Mouse (Mus musculus) liver, embryonic 13.5 days (tissue): Measurements from ENCODE around the gene Hspa2. TPM values are rescaled to one million over a fixed set of nuclear protein-coding genes. Genes with fewer than 3 reads are reported as not detected.

ENCODE experiments used
- ATAC-seq: fragments of 200-750 bp; cut with Nextera tagmentation; 2 replicates; pipeline ENCODE4 v1.8.0; 2017; ENCODE audit warnings: low read depth, mild to moderate bottlenecking, moderate number of reproducible peaks, moderate library complexity
- DNase-seq: peaks from one replicate; pipeline ENCODE4 v3.0.0; 2022
- H3K27ac ChIP-seq: fragments of 300-500 bp; sonication (generic); 2 replicates; pipeline ENCODE4 v1.5.1; 2015; ENCODE audit warnings: moderate library complexity, mild to moderate bottlenecking, inconsistent platforms
- H3K27me3 ChIP-seq: fragments of 300-500 bp; sonication (generic); 2 replicates; pipeline ENCODE4 v1.6.1; 2015; ENCODE audit warnings: mild to moderate bottlenecking, inconsistent platforms
- H3K36me3 ChIP-seq: fragments of 300-500 bp; sonication (generic); 2 replicates; pipeline ENCODE4 v1.6.1; 2015; ENCODE audit warnings: mild to moderate bottlenecking, inconsistent platforms
- H3K4me1 ChIP-seq: fragments of 300-500 bp; sonication (generic); replicated peaks from 2 replicates; pipeline ENCODE4 v1.6.1; 2015; ENCODE audit warnings: inconsistent platforms
- H3K4me2 ChIP-seq: fragments of 300-500 bp; sonication (generic); 2 replicates; pipeline ENCODE4 v1.6.1; 2015; ENCODE audit warnings: inconsistent platforms, mild to moderate bottlenecking, moderate library complexity
- H3K4me3 ChIP-seq: fragments of 300-500 bp; sonication (generic); replicated peaks from 2 replicates; pipeline ENCODE4 v1.5.1; 2015; ENCODE audit warnings: mild to moderate bottlenecking, inconsistent platforms
- H3K9ac ChIP-seq: fragments of 300-500 bp; sonication (generic); 2 replicates; pipeline ENCODE4 v1.6.1; 2015; ENCODE audit warnings: mild to moderate bottlenecking, inconsistent platforms
- H3K9me3 ChIP-seq: fragments of 300-500 bp; sonication (generic); replicated peaks from 2 replicates; pipeline ENCODE4 v1.6.1; 2016; ENCODE audit warnings: inconsistent platforms
- whole genome bisulfite sequencing: fragments of 180-500 bp; shearing (Covaris S2); methylation state at CpG from one replicate; pipeline ENCODE4 v1.1.7; 2015; ENCODE audit not compliant: insufficient replicate concordance; 5-methylcytosine and 5-hydroxymethylcytosine counted together
- polyA plus RNA-seq: library from polyadenylated mRNA; unstranded; fragments of >200 nt; fragmentation: Nextera tagmentation; extraction: Ambion mirVana; gene quantifications from 2 replicates; pipeline ENCODE4 v1.2.1, GENCODE M21; 2015

The Hspa2 gene
- polyA plus RNA-seq, 1 experiment from 2014 or later = 1.7 TPM

DNA sequence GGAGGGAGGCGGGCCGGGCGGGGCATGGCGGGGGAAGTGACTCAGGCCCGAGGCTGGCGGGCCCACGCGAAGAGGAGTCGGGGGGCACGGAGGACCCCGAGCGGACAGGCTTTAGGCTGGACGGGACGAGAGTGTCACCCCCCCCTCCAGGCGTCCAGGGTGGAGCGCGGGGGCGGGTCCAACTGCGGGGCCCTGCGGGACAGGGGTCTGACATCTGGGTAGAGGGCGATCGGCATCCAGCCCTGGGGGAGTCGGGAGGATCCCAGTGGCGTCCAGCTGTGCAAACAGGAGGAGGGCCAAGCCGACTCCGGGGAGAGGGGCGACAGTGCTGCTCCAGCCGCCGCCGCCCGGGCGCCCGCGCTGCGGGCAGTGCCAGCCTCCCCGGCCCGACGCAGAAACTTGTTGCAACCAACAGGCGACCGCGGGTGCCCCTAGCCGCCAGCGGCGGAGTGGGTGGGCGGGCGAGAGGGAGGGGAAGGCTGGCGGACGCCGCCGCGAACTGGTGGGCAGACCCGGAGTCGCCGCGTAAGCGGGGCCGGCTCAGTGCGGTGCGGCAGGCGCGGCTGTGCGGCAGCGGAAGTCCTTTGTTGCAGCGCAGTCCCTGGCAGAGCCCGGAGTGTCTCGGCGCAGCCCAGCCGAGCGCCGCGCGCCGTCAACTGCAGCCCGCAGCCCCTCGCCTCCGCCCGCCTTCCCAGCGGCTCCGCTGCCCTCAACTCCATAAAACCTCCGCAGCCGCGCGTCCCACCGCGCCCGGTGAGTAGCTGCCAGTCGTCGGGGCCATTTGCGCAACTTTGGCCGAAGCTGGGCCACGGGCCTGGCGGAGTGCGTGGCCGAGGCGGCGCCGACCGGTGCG, 33.8 kb upstream of the Hspa2 start, which contains the start of gene Zbtb1:
Gene Zbtb1 (plus strand): TSS at position 289 of the 853 bp plus-strand sequence.
- under 1% methylated on average over 98 of the region's 99 CpGs for WGBS
- Histone ChIP-seq H3K36me3 (no peaks in the 10 kb centered on the region), H3K4me2 (peak within 1 kb of the TSS; percentile 89), H3K4me1 (peaks cover 73% of the 10 kb centered on the region), H3K27ac (peak within 1 kb of the TSS; percentile 97), H3K4me3 (peak within 1 kb of the TSS; percentile 91), H3K27me3 (no peaks in the 10 kb centered on the region), H3K9ac (peak within 1 kb of the TSS; percentile 98), H3K9me3 (no peaks in the 10 kb centered on the region)
- ATAC-seq (peak; percentile 38), DNase-seq (peak; percentile 73)

DNA sequence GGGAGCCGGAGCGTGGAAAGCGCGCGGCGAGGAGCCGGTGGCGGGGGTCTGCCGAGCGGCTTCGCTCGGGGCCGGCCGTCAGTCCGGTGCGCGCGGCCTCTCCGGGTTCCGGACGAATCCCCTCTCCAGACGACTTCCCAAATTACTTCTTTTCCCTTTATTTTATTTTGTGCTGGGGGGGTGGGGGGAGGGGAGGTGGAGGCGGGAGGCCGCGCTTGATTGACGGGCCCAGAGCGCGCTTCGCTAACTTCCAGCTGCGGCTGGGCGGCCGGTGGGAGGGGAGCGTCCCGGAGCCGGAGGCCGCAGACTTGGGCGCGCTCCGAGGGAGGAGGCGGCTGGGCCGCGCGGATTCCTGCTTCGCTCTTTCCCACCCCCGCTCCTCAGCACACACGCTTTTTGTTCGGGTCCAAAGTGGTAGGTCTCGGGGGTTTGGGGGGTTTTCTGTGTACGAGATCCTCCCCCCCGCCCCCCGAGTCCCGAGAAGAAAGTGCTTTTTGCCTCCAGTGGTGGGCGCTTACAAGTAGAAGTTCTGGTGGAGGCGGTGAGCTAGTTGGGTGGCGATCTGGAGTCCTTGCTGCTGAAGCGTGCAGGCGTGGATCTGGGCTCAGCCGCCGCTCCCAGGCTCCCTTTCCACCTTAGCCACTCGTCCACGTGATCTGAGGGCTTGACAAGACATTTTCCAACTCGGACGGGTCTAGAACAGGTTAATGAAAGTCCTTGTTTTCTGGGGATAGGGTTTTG, 33.0 kb upstream of the Hspa2 start:
- Histone ChIP-seq H3K4me3 (peak overlapping the region; percentile 91), H3K9ac (peak overlapping the region; percentile 98), H3K36me3 (no peaks in the 10 kb centered on the region), H3K9me3 (no peaks in the 10 kb centered on the region), H3K27me3 (no peaks in the 10 kb centered on the region), H3K27ac (peak overlapping the region; percentile 97), H3K4me2 (peak overlapping the region; percentile 89), H3K4me1 (peaks cover 74% of the 10 kb centered on the region)
- DNase-seq = peak; percentile 72
- peak; percentile 57 for ATAC-seq
- under 1% methylated on average over 60 of the region's 63 CpGs for WGBS

DNA sequence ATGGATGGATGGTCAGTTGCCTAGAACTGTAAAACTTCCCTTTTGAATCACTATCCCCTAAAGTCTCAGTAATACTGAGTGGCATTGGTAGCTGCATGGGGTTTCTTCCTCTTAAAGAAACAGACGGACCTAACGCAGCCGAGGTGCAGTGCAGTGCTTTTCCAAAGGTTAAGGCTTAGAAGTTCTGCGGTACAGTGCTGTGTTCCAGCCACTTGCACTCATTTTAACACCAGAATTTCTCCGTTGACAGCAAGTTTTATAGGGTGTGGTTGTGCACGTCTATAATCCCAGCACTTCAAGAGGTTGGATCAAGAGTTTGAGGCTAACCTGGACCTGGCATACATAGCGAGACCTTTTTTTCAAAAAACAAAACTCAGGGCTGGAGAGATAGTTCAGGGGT, 31.9 kb upstream of the Hspa2 start:
- H3K4me2 ChIP-seq = peak overlapping the region; percentile 89
- H3K4me3 ChIP-seq = peak overlapping the region; percentile 91
- H3K9ac ChIP-seq = peak overlapping the region; percentile 98
- H3K27me3 ChIP-seq = no peaks in the 10 kb centered on the region
- DNase-seq (no peak), ATAC-seq (no peak)
- 20% methylated on average over 7 of the region's 7 CpGs for WGBS
- peak overlapping the region; percentile 97 for H3K27ac ChIP-seq
- H3K4me1 ChIP-seq = peaks cover 74% of the 10 kb centered on the region
- H3K9me3 ChIP-seq = no peaks in the 10 kb centered on the region
- H3K36me3 ChIP-seq = no peaks in the 10 kb centered on the region

DNA sequence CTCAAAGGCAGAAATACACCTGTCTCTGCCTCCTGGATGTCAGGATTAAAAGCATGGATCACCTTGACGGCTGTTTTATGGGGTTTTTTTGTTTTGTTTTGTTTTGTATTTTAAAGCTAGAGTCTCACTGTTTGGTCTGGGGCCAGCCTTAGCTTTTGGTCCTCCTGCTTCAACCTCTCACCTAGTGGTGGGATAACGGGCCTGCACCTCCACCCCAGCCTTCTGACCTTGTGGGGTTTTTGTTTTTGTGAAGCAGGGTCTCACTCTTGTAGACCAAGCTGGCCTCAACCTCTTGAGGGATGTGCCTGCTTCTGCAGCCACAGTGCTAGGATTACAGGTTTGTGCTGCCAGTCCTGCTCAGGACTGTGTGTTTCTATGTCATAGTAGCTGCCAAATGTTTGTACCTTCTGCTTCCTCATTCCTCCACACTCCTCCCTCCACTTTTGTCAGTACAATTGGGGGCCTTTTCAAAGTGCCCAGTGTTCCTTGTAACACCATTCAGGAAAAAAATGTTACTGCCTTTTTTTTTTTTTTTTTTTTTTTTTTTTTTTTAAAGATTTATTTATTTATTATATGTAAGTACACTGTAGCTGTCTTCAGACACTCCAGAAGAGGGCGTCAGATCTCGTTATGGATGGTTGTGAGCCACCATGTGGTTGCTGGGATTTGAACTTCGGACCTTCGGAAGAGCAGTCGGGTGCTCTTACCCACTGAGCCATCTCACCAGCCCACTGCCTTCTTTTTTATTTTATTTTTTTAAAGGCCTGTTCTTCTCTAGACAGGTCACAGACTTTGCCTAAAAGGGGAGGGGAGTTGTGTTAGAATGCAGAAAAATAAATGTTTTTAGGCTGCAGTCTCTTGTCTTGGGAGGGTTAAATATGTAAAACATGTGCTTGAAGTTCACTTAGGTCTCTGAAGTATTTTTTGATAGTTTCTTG, 30.8 kb upstream of the Hspa2 start:
- Histone ChIP-seq H3K4me2 (peak overlapping the region; percentile 89), H3K27me3 (no peaks in the 10 kb centered on the region), H3K36me3 (no peaks in the 10 kb centered on the region), H3K4me3 (peak overlapping the region; percentile 91), H3K27ac (peak overlapping the region; percentile 97), H3K4me1 (peaks cover 74% of the 10 kb centered on the region), H3K9ac (peak overlapping the region; percentile 98), H3K9me3 (no peaks in the 10 kb centered on the region)
- 60% methylated on average over 7 of the region's 7 CpGs for WGBS
- DNase-seq = no peak
- no peak for ATAC-seq

DNA sequence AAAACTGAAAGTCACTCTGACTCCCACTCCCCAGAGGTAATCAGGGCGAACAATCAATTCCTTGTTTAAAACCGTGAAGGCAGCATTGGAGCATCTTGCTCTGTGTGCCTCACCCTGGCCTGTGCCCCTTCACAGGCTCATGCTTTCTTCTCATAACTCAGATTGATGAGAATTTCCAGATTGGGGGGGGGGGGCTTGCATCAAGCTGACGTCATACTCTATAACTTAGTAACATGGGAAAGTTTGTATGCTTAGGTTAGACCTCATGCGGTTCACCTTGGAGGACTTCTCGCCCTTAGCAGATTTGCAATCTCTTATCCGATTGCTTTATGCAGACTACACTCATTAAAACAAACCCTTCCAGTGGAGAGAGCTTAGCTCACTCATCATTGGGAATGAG, 30.0 kb upstream of the Hspa2 start:
- Histone ChIP-seq H3K4me1 (peaks cover 74% of the 10 kb centered on the region), H3K4me3 (no peak overlapping the region), H3K27ac (peak overlapping the region; percentile 83), H3K9me3 (no peaks in the 10 kb centered on the region), H3K9ac (peak overlapping the region; percentile 15; the same call in 1 of the 2 replicates), H3K4me2 (peak overlapping the region; percentile 54), H3K27me3 (no peaks in the 10 kb centered on the region), H3K36me3 (0 out of 2 replicates have a peak, but pooled peaks cover 3% of the 10 kb centered on the region)
- DNase-seq (no peak), ATAC-seq (no peak)
- 69% methylated on average over 6 of the region's 6 CpGs for WGBS

DNA sequence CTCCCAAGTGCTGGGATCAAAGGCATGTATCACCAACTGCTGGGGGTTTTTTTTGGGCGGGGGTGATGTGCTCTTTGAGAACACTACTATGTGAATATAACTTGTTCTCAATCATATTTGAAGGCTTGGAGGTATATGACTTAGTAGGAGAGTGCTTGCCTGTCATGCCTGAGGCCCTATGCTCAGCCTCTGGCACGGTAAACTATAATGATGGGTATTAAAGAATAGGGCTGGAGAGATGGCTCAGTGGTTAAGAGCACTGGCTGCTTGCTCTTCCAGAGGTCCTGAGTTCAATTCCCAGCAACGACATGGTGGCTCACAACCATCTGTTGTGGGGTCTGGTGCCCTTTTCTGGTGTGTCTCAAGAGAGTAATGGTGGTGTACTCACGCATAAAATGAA, 29.1 kb upstream of the Hspa2 start:
- Histone ChIP-seq H3K4me2 (peak overlapping the region; percentile 54), H3K9me3 (no peaks in the 10 kb centered on the region), H3K4me1 (peaks cover 84% of the 10 kb centered on the region), H3K9ac (peak overlapping the region; percentile 53), H3K36me3 (peaks cover 9% of the 10 kb centered on the region; the same call in 1 of the 2 replicates), H3K27me3 (no peaks in the 10 kb centered on the region), H3K4me3 (peak overlapping the region; percentile 26), H3K27ac (peak overlapping the region; percentile 83)
- DNase-seq = no peak
- 53% methylated on average over 4 of the region's 4 CpGs for WGBS
- no peak for ATAC-seq

DNA sequence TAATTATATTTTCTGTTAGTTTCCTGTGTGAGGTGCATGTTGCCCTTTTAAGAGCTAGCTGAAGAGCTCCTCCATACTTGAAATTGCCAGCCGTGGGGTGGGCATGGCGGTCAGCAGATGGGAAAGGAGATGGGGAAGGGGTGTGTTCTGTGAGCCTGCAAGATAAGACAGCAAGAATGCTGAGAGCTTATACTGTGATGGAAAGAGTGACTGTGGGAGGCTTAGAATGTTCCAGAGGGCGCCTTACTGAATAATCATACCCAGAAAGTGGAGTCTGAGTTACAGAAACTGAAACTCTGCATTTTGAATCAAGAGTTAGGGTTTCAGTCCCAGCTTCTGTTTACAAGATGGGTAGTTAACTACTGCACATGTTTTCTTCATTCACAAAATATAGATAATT, 28.5 kb upstream of the Hspa2 start:
- DNase-seq = peak; percentile 73
- H3K27ac ChIP-seq = peak overlapping the region; percentile 83
- H3K36me3 ChIP-seq = peaks cover 14% of the 10 kb centered on the region; the same call in 1 of the 2 replicates
- H3K4me3 ChIP-seq = peak overlapping the region; percentile 26
- peak overlapping the region; percentile 53 for H3K9ac ChIP-seq
- peak overlapping the region; percentile 54 for H3K4me2 ChIP-seq
- peaks cover 90% of the 10 kb centered on the region for H3K4me1 ChIP-seq
- peak; percentile 73 for ATAC-seq
- H3K27me3 ChIP-seq = no peaks in the 10 kb centered on the region
- WGBS = 12% methylated on average over 3 of the region's 3 CpGs
- H3K9me3 ChIP-seq = no peaks in the 10 kb centered on the region

DNA sequence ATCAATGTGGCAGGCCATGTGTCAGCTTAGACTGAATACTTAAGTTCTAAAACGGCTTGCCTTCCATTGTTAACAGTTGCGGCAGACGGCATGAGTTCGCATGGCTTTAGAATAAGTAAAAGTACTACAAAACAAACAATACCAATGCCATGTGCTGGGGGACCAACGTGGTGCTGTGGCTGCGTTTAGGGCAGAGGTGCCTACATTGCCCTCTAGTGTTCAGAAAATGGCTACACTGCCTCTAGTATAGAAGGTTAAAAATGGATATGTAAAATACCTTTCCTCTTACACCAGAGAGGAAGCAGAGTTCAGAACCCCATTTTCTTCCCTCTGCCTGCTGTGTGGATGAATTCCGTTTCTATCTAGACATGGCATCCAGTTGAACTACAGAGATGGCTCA, 27.3 kb upstream of the Hspa2 start:
- 21% methylated on average over 7 of the region's 7 CpGs for WGBS
- Histone ChIP-seq H3K27me3 (no peaks in the 10 kb centered on the region), H3K36me3 (peaks cover 14% of the 10 kb centered on the region; the same call in 1 of the 2 replicates), H3K4me3 (no peak overlapping the region), H3K4me2 (peak overlapping the region; percentile 54), H3K9me3 (no peaks in the 10 kb centered on the region), H3K4me1 (peaks cover 90% of the 10 kb centered on the region), H3K9ac (peak overlapping the region; percentile 52), H3K27ac (peak overlapping the region; percentile 83)
- no peak for DNase-seq
- ATAC-seq = no peak

DNA sequence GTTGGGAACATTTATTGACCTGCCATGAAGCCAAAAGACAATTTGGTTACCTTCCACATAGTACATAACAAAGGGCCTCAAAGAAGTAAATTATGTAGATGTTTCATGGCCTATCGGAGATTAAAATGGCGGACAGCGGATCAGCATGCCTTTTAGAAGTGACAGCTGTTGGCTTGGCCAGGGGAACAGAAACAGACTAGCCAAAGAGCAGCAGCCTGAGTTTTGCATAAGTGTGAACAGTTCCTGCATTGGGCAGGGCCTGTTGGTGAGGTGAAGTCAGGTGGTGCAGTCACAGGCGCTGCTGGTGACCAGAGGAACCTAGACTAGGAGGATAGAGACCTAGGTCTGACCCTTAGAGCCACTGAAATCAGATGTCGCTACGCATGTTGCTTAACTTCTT, 26.9 kb upstream of the Hspa2 start:
- no peaks in the 10 kb centered on the region for H3K9me3 ChIP-seq
- WGBS = 85% methylated on average over 6 of the region's 6 CpGs
- no peak overlapping the region for H3K9ac ChIP-seq
- peaks cover 14% of the 10 kb centered on the region; the same call in 1 of the 2 replicates for H3K36me3 ChIP-seq
- peak overlapping the region; percentile 15; the same call in 1 of the 2 replicates for H3K27ac ChIP-seq
- no peaks in the 10 kb centered on the region for H3K27me3 ChIP-seq
- no peak overlapping the region for H3K4me3 ChIP-seq
- no peak for DNase-seq
- peak; percentile 7; the same call in 1 of the 2 replicates for ATAC-seq
- H3K4me2 ChIP-seq = no peak overlapping the region; the same call in 1 of the 2 replicates
- peaks cover 86% of the 10 kb centered on the region for H3K4me1 ChIP-seq

DNA sequence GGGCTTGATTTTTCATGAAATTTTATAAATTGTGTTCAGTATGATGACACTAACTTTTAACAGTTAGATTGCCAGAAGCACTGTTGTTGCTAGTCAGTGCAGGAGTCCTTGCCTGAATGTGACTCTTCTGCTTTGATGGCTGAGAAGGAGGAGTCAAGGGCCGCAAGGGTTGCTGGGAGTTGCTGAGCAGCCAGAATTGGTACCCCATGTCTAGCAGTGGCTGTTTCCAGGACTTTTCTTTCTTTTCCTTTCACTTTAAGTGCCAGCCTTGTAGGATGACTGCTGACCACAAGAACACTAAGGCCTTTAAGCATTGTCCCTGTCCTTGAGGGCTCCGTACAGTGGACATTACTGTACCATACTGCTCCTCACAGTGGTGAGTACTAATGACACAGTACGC, 26.2 kb upstream of the Hspa2 start:
- 87% methylated on average over 3 of the region's 3 CpGs for WGBS
- peaks cover 79% of the 10 kb centered on the region for H3K4me1 ChIP-seq

More for the DNA sequence above, 26.2 kb upstream of the Hspa2 start:
- Histone ChIP-seq H3K4me3 (no peak overlapping the region), H3K9ac (peak overlapping the region; percentile 13; the same call in 1 of the 2 replicates), H3K27ac (peak overlapping the region; percentile 15; the same call in 1 of the 2 replicates), H3K9me3 (no peaks in the 10 kb centered on the region), H3K27me3 (no peaks in the 10 kb centered on the region), H3K4me2 (no peak overlapping the region), H3K36me3 (peaks cover 14% of the 10 kb centered on the region; the same call in 1 of the 2 replicates)
- DNase-seq (no peak), ATAC-seq (no peak)
